Mouse (Mus musculus) stomach, postnatal 0 days (tissue): ENCODE data around the gene Uck2. TPM values are rescaled to one million over a fixed set of nuclear protein-coding genes. Genes with fewer than 3 reads are reported as not detected.

ENCODE experiments used
- ATAC-seq: fragments of 200-750 bp; cut with Nextera tagmentation; 2 replicates; pipeline ENCODE4 v1.8.0; 2017; ENCODE audit not compliant: low FRiP score, low TSS enrichment
- DNase-seq: peaks from one replicate; pipeline ENCODE4 v3.0.0-alpha.2; 2016; ENCODE audit warnings: low spot score
- H3K27ac ChIP-seq: fragments of 300-500 bp; sonication (generic); replicated peaks from 2 replicates; pipeline ENCODE4 v1.5.1; 2014; ENCODE audit warnings: mild to moderate bottlenecking, control low read depth
- H3K27me3 ChIP-seq: fragments of 300-500 bp; sonication (generic); 2 replicates; pipeline ENCODE4 v1.6.1; 2014; ENCODE audit warnings: low read length; ENCODE audit not compliant: control insufficient read depth, insufficient read depth
- H3K36me3 ChIP-seq: fragments of 300-500 bp; sonication (generic); 2 replicates; pipeline ENCODE4 v1.6.1; 2014; ENCODE audit warnings: low read length, mixed read lengths; ENCODE audit not compliant: control insufficient read depth, insufficient read depth
- H3K4me1 ChIP-seq: fragments of 300-500 bp; sonication (generic); replicated peaks from 2 replicates; pipeline ENCODE4 v1.6.1; 2014; ENCODE audit warnings: antibody characterized with exemption; ENCODE audit not compliant: control insufficient read depth, insufficient read depth
- H3K4me2 ChIP-seq: fragments of 300-500 bp; sonication (generic); replicated peaks from 2 replicates; pipeline ENCODE4 v1.6.1; 2014; ENCODE audit warnings: low read depth, mild to moderate bottlenecking, control low read depth, moderate library complexity
- H3K4me3 ChIP-seq: fragments of 300-500 bp; sonication (generic); 2 replicates; pipeline ENCODE4 v1.5.1; 2014; ENCODE audit warnings: low read depth, low read length, control low read depth
- H3K9ac ChIP-seq: fragments of 300-500 bp; sonication (generic); 2 replicates; pipeline ENCODE4 v1.6.1; 2014; ENCODE audit warnings: mild to moderate bottlenecking, low read length, control low read depth, mixed read lengths
- H3K9me3 ChIP-seq: fragments of 300-500 bp; sonication (generic); 2 replicates; pipeline ENCODE4 v1.6.1; 2016; ENCODE audit warnings: low read length; ENCODE audit not compliant: control insufficient read depth
- CTCF ChIP-seq: IDR thresholded peaks from 2 replicates; pipeline ENCODE4 v1.5.1; 2016; ENCODE audit warnings: antibody characterized with exemption, low read depth, mild to moderate bottlenecking, moderate library complexity
- EP300 ChIP-seq: optimal IDR thresholded peaks from 2 replicates; pipeline ENCODE3; 2016; ENCODE audit warnings: antibody characterized with exemption
- WGBS: fragments of 180-500 bp; shearing (Covaris S2); extraction: QIAGEN DNeasy Blood & Tissue Kit; methylation state at CpG from one replicate; pipeline ENCODE4 v1.1.7; 2014; 5-methylcytosine and 5-hydroxymethylcytosine counted together
- polyA plus RNA-seq: library from polyadenylated mRNA; unstranded; fragments of >200 nt; fragmentation: Nextera tagmentation; extraction: Ambion mirVana; gene quantifications from 2 replicates; pipeline ENCODE4 v1.2.1, GENCODE M21; 2015

The Uck2 gene
- polyA plus RNA-seq, 1 experiment from 2014 or later = 52.5 TPM

DNA sequence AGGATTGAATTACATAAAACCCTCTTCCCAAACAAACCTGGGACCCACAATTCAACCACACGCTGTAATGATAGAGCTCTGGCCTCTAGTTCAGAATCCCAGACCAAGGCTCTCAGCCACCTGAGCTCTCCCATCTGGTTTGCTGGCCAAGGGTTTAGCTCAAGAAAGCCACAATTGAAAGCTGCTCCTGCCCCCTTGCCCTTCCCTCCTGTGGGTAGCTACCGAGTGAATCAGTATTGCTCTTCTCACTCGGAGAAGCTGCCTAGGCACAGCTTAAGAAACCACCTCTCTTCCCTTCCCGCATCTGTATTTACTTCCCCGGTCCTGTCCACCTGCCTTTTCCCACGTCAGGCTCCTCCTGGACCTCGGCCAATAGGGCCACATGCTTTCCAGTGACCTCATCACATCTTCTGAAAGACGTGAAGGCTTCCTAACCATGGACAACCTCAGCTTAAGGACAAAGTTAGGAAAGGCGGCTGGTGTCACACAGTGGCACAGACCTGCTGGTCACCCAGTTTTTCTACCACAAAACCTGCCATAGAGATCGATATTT, 22.6 kb downstream of the Uck2 start:
- no peak overlapping the region for H3K9ac ChIP-seq
- 43% methylated on average over 10 of the region's 10 CpGs for WGBS
- ATAC-seq = no peak
- DNase-seq = peak; percentile 67
- H3K27ac ChIP-seq = peak overlapping the region; percentile 69; the same call in 1 of the 2 replicates
- no peak for TF ChIP-seq CTCF
- no peak for TF ChIP-seq EP300
- no peak overlapping the region; the same call in 1 of the 2 replicates for H3K4me2 ChIP-seq
- no peak overlapping the region for H3K4me3 ChIP-seq
- no peaks in the 10 kb centered on the region for H3K4me1 ChIP-seq
- H3K36me3 ChIP-seq = no peaks in the 10 kb centered on the region; the same call in 1 of the 2 replicates
- no peaks in the 10 kb centered on the region for H3K27me3 ChIP-seq
- H3K9me3 ChIP-seq = no peaks in the 10 kb centered on the region

DNA sequence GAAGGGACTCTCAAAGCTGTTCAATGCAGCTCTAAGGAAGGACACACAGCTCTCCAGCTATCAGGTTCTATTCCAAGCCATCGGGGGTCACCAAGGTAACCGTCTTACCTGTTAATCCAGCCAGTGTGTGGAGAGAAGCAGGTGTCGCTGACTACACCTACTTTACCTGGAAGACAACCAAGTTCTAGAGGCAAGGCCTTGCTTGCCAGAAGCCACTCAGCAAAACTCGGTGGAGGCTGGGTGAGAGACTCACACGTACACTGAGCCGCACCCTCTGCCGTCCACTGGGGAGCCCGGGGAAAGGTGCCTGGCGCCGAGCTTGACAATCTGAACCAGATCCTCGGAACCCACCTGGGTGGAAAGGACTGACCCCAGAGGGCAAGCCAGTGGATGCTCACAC, 23.4 kb downstream of the Uck2 start:
- H3K4me3 ChIP-seq = no peak overlapping the region
- no peak for TF ChIP-seq CTCF
- no peak for TF ChIP-seq EP300
- H3K9me3 ChIP-seq = no peaks in the 10 kb centered on the region
- ATAC-seq (peak; percentile 82), DNase-seq (peak; percentile 75)
- WGBS = 53% methylated on average over 11 of the region's 11 CpGs
- H3K27ac ChIP-seq = peak overlapping the region; percentile 73; the same call in 1 of the 2 replicates
- H3K36me3 ChIP-seq = no peaks in the 10 kb centered on the region; the same call in 1 of the 2 replicates
- H3K9ac ChIP-seq = no peak overlapping the region
- no peaks in the 10 kb centered on the region; the same call in 1 of the 2 replicates for H3K4me1 ChIP-seq
- no peak overlapping the region for H3K4me2 ChIP-seq
- H3K27me3 ChIP-seq = no peaks in the 10 kb centered on the region

DNA sequence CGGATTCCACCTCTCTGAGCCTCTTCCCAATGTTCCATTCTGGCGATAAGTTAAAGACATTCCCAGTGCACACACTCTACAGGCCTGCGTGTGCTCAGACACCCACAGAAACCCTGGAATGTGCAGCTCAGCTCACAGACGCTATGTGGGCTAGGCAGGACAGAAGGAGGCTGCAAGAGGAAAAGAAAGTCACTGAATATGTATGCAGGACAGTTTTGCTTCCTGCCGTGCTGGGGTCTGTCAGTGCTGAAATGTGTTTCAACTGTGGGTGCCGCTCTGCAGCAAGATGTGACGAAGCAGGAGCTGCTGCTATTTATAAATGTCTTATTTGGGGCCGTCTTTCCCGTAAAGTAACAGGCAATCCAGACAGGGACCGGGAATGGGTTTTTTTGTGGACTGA, 25.4 kb downstream of the Uck2 start:
- Histone ChIP-seq H3K4me2 (0 out of 2 replicates have a peak overlapping the region, but pooled peaks have one; percentile 29), H3K4me1 (no peaks in the 10 kb centered on the region; the same call in 1 of the 2 replicates), H3K27ac (peak overlapping the region; percentile 18; the same call in 1 of the 2 replicates), H3K27me3 (no peaks in the 10 kb centered on the region), H3K9ac (0 out of 2 replicates have a peak overlapping the region, but pooled peaks have one; percentile 4), H3K36me3 (no peaks in the 10 kb centered on the region), H3K9me3 (no peaks in the 10 kb centered on the region), H3K4me3 (no peak overlapping the region)
- DNase-seq (no peak), ATAC-seq (no peak)
- WGBS = 27% methylated on average over 10 of the region's 10 CpGs
- peak; percentile 35; the same call in 1 of the 2 replicates for TF ChIP-seq CTCF
- TF ChIP-seq EP300 = no peak

DNA sequence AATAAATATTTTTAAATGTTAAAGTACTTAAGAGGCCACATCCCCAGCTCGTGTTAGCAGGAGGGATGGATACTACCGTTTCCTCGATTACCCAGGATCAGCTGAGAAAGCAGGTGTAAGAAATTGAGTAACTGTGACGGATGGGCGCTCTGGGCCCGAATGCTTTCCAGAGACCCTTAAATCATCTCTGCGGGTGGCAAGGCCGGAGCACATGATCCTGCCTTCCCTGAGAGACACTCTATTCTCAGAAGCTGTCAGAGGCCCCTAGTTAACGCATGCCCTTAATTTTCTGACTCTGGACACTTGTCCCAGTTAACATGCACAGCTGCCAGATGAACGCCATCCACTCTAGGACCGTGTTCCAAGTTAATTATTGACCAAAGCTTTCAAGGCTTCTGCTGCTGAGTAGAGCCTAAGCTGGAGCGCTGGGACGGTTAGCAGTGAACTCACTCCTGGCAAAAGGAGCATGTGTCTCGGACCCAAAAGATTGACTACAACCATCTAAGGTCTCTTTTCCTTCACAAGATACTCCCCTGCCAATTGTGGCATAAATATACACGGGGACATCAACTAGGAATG, 28.3 kb downstream of the Uck2 start:
- H3K4me2 ChIP-seq = no peak overlapping the region
- no peaks in the 10 kb centered on the region; the same call in 1 of the 2 replicates for H3K4me1 ChIP-seq
- TF ChIP-seq CTCF = no peak
- DNase-seq = peak; percentile 30
- ATAC-seq = peak; percentile 58
- H3K27ac ChIP-seq = no peak overlapping the region
- no peak overlapping the region for H3K9ac ChIP-seq
- WGBS = 56% methylated on average over 15 of the region's 15 CpGs
- no peaks in the 10 kb centered on the region for H3K36me3 ChIP-seq
- no peaks in the 10 kb centered on the region for H3K27me3 ChIP-seq
- no peaks in the 10 kb centered on the region for H3K9me3 ChIP-seq
- H3K4me3 ChIP-seq = no peak overlapping the region

DNA sequence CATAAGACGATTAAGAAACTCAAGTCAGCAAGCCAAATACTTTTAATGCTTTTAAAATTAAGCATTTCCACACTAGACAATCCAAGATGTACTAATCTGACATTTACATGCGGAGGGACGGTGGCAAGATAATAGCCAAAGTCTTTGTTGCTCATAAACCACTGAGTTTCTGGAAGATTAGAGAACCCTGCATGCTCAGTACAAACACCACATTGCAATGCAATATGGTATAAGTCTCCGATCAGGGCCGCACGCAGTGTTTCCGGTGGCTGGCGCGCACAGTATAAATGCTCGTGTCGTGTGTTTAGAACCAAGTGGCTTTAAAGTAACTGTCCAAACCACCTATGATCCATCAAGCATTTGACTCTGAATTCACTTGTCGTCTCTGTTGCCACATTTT, 31.5 kb downstream of the Uck2 start:
- no peaks in the 10 kb centered on the region for H3K27me3 ChIP-seq
- no peak for DNase-seq
- no peak overlapping the region for H3K9ac ChIP-seq
- H3K36me3 ChIP-seq = no peaks in the 10 kb centered on the region
- no peak overlapping the region for H3K27ac ChIP-seq
- H3K4me3 ChIP-seq = no peak overlapping the region
- no peak for TF ChIP-seq EP300
- TF ChIP-seq CTCF = no peak
- H3K9me3 ChIP-seq = no peaks in the 10 kb centered on the region
- H3K4me1 ChIP-seq = peaks cover 3% of the 10 kb centered on the region
- WGBS = 87% methylated on average over 12 of the region's 12 CpGs
- ATAC-seq = no peak
- no peak overlapping the region for H3K4me2 ChIP-seq

DNA sequence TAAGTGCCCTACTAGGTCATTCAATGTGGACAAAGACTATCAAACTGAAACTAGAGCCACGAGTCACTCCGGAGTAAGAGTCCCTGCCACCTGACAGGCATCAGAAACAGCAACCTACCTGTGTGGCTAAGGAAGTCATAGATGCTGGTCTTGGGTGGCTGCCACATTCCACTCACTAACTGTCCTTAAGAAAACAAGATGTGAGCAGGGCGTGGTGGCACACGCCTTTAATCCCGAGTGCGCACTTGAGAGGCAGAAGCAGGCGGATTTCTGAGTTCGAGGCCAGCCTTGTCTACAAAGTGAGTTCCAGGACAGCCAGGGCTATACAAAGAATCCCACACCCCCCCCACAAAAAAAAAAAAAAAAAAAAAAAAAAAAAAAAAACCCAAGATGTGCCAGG, 35.2 kb downstream of the Uck2 start:
- no peak for ATAC-seq
- no peak overlapping the region for H3K4me3 ChIP-seq
- 75% methylated on average over 8 of the region's 8 CpGs for WGBS
- H3K4me1 ChIP-seq = peaks cover 9% of the 10 kb centered on the region
- no peaks in the 10 kb centered on the region for H3K9me3 ChIP-seq
- no peak overlapping the region for H3K27ac ChIP-seq
- H3K36me3 ChIP-seq = no peaks in the 10 kb centered on the region
- no peak overlapping the region for H3K9ac ChIP-seq
- H3K27me3 ChIP-seq = no peaks in the 10 kb centered on the region
- H3K4me2 ChIP-seq = no peak overlapping the region
- no peak for DNase-seq
- TF ChIP-seq CTCF (no peak), EP300 (no peak)
